Mouse (Mus musculus) kidney, embryonic 14.5 days (tissue): Measurements from ENCODE around the gene Pwwp2b. TPM values are rescaled to one million over a fixed set of nuclear protein-coding genes. Genes with fewer than 3 reads are reported as not detected.

ENCODE experiments used
- ATAC-seq: fragments of 200-750 bp; cut with Nextera tagmentation; 2 replicates; pipeline ENCODE4 v1.8.0; 2017; ENCODE audit warnings: moderate number of reproducible peaks, mild to moderate bottlenecking, moderate TSS enrichment, moderate library complexity; ENCODE audit not compliant: low FRiP score, low TSS enrichment
- H3K27ac ChIP-seq: fragments of 300-500 bp; sonication (generic); 2 replicates; pipeline ENCODE4 v1.5.1; 2014; ENCODE audit warnings: low read depth, mild to moderate bottlenecking, low read length, moderate library complexity, mixed read lengths
- H3K27me3 ChIP-seq: fragments of 300-500 bp; sonication (generic); 2 replicates; pipeline ENCODE4 v1.6.1; 2014; ENCODE audit warnings: mild to moderate bottlenecking, low read length; ENCODE audit not compliant: control insufficient read depth, insufficient read depth
- H3K36me3 ChIP-seq: fragments of 300-500 bp; sonication (generic); 2 replicates; pipeline ENCODE4 v1.6.1; 2014; ENCODE audit warnings: low read length, mixed read lengths; ENCODE audit not compliant: control insufficient read depth, insufficient read depth
- H3K4me1 ChIP-seq: fragments of 300-500 bp; sonication (generic); 2 replicates; pipeline ENCODE4 v1.6.1; 2014; ENCODE audit warnings: low read length, mixed read lengths; ENCODE audit not compliant: control insufficient read depth, insufficient read depth
- H3K4me2 ChIP-seq: fragments of 300-500 bp; sonication (generic); replicated peaks from 2 replicates; pipeline ENCODE4 v1.6.1; 2014; ENCODE audit warnings: low read depth, mild to moderate bottlenecking, low read length
- H3K4me3 ChIP-seq: fragments of 300-500 bp; sonication (generic); 2 replicates; pipeline ENCODE4 v1.5.1; 2014; ENCODE audit warnings: mild to moderate bottlenecking, low read length
- H3K9ac ChIP-seq: fragments of 300-500 bp; sonication (generic); 2 replicates; pipeline ENCODE4 v1.6.1; 2014; ENCODE audit warnings: low read depth, mild to moderate bottlenecking, low read length, moderate library complexity
- H3K9me3 ChIP-seq: fragments of 300-500 bp; sonication (generic); 2 replicates; pipeline ENCODE4 v1.6.1; 2016; ENCODE audit warnings: low read length; ENCODE audit not compliant: control insufficient read depth
- WGBS: fragments of 180-500 bp; shearing (Covaris S2); extraction: QIAGEN DNeasy Blood & Tissue Kit; methylation state at CpG from one replicate; pipeline ENCODE4 v1.1.7; 2014; 5-methylcytosine and 5-hydroxymethylcytosine counted together
- polyA plus RNA-seq: library from polyadenylated mRNA; unstranded; fragments of >200 nt; fragmentation: Nextera tagmentation; extraction: Ambion mirVana; gene quantifications from 2 replicates; pipeline ENCODE4 v1.2.1, GENCODE M21; 2014

Pwwp2b gene
- polyA plus RNA-seq, result 5.3 and 7.3 TPM in 2 replicates

DNA sequence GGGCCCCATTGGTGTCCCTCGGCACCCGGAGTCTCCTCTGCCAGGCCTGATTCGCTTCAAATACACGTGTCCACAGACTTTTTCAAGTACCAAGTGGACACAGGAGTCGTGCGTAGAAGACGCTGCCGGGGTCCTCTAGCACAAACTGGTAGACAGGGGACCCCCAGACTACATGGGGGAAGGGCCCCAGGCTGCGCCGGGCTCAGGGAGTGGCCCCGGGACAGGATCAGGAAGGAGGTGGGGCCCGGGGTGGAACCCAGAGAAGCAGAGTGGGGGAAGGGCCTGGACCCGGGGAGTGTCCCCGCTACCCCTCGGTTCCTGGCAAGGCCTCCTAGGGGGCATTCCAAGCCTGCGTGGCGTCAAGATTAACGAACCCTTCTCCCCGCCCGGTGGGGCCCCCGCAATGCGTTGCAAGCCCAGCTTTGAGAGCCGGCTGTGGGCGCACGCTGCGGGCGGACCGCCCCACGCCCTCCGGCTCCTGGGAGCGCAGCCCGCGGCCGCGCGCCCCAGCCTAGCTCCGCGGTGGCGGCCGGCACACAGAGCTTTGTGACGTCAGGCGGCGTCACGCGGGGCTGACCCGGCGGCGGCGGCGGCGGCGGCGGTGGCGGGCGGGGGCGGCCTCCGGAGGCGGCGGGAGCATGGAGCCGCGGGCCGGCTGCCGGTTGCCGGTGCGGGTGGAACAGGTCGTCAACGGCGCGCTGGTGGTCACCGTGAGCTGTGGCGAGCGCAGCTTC, at the start of gene Pwwp2b:
Pwwp2b (plus strand) TSS at position 602 of the 734 bp plus-strand sequence.
- no peaks in the 10 kb centered on the region for H3K9me3 ChIP-seq

DNA sequence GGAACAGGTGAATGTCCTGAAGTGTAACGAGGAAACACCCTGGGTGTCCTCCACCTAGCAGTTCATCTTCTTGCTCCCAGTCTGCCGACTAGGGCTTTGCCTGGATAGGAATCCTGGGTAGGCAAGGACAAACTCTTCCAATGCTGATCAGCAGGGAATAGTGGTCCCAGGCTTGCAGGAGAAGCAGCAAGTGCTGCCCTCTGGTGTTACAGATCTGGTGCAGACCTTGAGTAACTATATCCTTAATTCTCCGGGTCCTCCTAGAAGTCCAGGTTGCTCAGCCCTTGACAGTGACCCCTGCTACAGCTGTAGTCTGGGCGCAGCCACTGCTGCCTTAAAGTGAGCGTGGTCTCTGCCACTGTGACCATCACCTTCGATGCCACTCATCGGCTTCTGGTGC, 48.2 kb upstream of the Pwwp2b start:
- Histone ChIP-seq H3K4me1 (no peaks in the 10 kb centered on the region), H3K9ac (no peak overlapping the region), H3K27ac (no peak overlapping the region), H3K9me3 (no peaks in the 10 kb centered on the region), H3K36me3 (no peaks in the 10 kb centered on the region), H3K27me3 (no peaks in the 10 kb centered on the region; the same call in 1 of the 2 replicates), H3K4me3 (no peak overlapping the region), H3K4me2 (no peak overlapping the region)
- peak; percentile 52 for ATAC-seq
- WGBS, result 29% methylated on average over 7 of the region's 7 CpGs

More for the DNA sequence above, at the start of gene Pwwp2b:
- Histone ChIP-seq H3K27me3 (peaks cover 4% of the 10 kb centered on the region), H3K4me3 (peak within 1 kb of the TSS; percentile 65), H3K27ac (peak within 1 kb of the TSS; percentile 63), H3K36me3 (no peaks in the 10 kb centered on the region), H3K9ac (peak within 1 kb of the TSS; percentile 80), H3K4me1 (peaks cover 50% of the 10 kb centered on the region), H3K4me2 (peak within 1 kb of the TSS; percentile 96)
- ATAC-seq, result peak; percentile 80
- under 1% methylated on average over 70 of the region's 72 CpGs for WGBS

DNA sequence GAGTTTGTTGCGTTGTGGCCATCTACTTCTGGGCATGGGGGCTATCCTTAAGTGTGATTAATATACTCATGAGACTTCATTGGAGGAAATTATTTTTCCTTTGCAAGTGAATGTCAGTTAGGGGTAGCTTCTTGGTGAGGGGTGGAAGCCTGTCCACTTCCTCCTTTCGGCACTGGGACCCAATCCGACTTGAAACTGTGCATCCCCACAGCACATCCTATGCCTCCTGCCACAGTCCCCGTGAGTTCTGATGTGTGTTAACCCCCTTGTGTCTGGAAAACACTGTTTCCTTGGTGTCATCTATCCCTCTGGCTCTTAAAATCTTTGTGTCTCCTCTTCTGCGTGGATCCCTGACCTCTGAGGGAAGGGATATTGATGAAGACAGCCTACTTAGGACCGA, 47.1 kb upstream of the Pwwp2b start:
- no peaks in the 10 kb centered on the region for H3K36me3 ChIP-seq
- WGBS, result 63% methylated on average over 6 of the region's 6 CpGs

DNA sequence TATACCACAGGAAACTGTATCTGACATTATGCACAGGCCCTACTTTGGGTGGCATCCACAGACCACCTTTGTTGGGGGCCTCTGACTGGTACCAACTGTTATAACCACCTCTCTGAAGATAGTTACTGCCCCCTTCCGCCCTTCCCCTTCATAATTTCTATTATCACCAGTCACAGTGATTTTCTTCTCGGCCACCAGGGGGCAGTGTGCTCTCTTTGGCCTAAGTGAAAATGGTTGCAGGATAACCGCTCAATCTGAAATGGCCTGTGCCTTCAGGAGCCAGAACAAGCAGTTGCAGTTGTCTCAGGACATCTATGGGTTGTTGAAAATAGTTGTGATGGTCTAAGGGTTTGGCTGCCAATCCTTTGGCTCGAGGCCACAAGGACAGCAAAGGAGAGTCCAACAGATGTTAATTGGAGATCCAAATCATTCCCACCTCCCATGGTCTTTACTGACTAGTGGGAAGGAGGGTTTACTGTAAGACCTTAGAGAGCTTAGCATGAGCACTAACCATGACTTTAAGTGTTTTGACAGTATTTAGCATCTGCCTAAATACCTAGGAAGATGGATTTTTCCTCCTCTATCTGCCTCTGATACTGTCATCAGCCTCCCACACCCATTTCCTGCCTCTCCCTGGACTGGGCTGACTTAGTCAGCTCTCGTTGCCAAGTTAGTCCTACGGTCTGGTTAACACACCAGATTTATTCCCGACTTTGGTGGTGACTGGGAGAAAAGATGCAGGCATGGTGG, 40.1 kb upstream of the Pwwp2b start:
- H3K36me3 ChIP-seq, result no peaks in the 10 kb centered on the region
- no peaks in the 10 kb centered on the region for H3K27me3 ChIP-seq
- H3K9ac ChIP-seq, result no peak overlapping the region
- no peak overlapping the region for H3K4me3 ChIP-seq
- no peaks in the 10 kb centered on the region for H3K9me3 ChIP-seq
- H3K27ac ChIP-seq, result no peak overlapping the region
- 11% methylated on average over 7 of the region's 7 CpGs for WGBS
- no peak for ATAC-seq
- peaks cover 9% of the 10 kb centered on the region; the same call in 1 of the 2 replicates for H3K4me1 ChIP-seq
- H3K4me2 ChIP-seq, result no peak overlapping the region

More for the DNA sequence above, 47.1 kb upstream of the Pwwp2b start:
- Histone ChIP-seq H3K9ac (no peak overlapping the region), H3K27ac (no peak overlapping the region), H3K4me1 (no peaks in the 10 kb centered on the region), H3K4me3 (no peak overlapping the region), H3K9me3 (no peaks in the 10 kb centered on the region), H3K4me2 (no peak overlapping the region), H3K27me3 (no peaks in the 10 kb centered on the region; the same call in 1 of the 2 replicates)
- no peak for ATAC-seq

DNA sequence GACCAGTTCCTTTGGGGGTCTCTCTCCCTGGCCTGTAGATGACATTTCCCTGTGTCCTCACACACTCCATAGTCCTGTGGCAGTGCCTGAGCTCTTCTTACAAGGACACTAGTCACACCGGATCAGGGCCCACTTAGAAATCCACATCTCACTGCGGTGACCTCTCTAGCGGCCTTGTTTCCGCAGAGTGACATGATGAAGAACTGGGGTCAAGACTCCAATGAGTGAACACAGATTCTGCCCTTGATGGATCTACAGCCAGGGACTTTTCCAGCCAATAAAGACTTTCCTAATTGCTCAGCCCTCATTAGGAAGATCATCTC, 39.5 kb upstream of the Pwwp2b start:
- WGBS, result 39% methylated on average over 4 of the region's 4 CpGs

DNA sequence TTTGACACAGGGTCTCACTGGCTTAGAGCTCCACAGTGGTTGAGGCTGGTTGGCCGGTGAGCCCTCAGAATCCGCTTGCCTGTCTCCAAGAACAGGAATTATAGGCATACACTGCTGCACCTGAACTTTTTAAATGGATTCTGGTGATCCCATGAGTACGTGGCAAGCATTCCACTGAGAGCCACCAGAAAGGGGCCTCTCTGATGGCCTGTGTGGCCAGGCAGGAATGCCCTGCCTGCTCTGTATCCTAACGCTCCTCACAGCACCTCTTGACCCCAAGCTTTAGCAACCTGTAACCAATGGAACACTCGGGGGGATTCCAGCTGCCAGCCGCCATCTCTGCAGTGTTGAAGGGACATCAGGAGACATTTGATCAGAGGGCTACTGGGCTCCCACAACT, 36.5 kb upstream of the Pwwp2b start:
- ATAC-seq, result no peak
- Histone ChIP-seq H3K4me3 (no peak overlapping the region), H3K27me3 (no peaks in the 10 kb centered on the region), H3K36me3 (no peaks in the 10 kb centered on the region), H3K27ac (no peak overlapping the region), H3K4me2 (no peak overlapping the region), H3K9me3 (no peaks in the 10 kb centered on the region), H3K4me1 (peaks cover 16% of the 10 kb centered on the region; the same call in 1 of the 2 replicates), H3K9ac (no peak overlapping the region; the same call in 1 of the 2 replicates)
- 81% methylated on average over 6 of the region's 6 CpGs for WGBS

More for the DNA sequence above, 39.5 kb upstream of the Pwwp2b start:
- no peak overlapping the region for H3K4me3 ChIP-seq
- H3K27ac ChIP-seq, result no peak overlapping the region
- no peaks in the 10 kb centered on the region for H3K36me3 ChIP-seq
- no peak for ATAC-seq
- no peak overlapping the region for H3K9ac ChIP-seq
- H3K9me3 ChIP-seq, result no peaks in the 10 kb centered on the region
- peaks cover 12% of the 10 kb centered on the region; the same call in 1 of the 2 replicates for H3K4me1 ChIP-seq
- no peaks in the 10 kb centered on the region for H3K27me3 ChIP-seq
- no peak overlapping the region for H3K4me2 ChIP-seq

DNA sequence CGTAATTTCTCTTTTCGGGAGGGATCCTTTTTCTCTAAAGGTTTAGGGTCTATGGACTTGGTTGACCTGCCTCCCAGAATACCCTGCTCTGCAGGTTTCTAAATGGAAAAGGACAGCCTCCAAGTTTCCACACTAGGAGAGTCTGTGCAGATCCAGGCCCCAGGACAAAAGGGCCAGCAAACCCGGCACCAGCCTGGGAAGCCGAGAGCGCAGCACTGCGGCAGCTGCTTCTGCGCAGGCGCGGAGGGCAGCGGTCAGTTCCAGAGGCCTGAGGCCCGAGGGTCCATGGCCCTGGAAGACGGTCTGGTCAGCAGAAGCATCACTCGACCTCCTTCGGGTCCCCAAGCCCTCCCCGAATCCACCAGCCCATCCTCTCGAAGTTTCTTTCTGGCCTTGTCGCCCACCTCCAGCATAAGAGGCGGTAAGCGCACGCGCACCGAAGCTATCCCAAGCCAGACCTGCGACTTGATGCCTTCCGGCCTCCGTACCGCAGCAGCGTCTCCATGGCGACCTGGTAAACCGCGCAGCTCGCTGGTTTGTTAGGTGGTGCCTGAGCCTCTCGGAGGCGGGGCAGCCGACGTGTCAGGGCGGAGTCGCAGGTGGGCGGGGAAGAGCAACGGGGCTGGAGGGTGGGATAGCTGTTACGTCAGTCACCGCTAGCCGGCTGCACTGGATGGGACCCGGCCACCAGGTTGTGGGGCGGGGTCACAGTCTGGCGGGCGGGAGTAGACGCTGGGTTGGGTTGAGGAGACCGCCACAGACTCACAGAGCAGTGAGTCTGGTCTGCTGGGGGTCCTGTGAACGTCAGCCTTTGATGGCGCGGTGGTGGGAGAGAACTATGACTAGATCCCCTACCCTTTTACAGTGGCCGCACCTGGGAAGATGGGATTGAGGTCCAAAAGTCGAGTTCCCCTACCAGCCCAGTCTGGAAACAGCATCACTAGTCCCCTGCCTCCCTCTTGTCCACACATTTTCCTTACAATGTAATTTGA, 35.2 kb upstream of the Pwwp2b start, which contains the start of the genes Lrrc27 and Stk32c:
Lrrc27 (plus strand) TSS at position 235 of the 992 bp plus-strand sequence.
Stk32c (minus strand) TSS at position 554 of the 992 bp plus-strand sequence.
- WGBS, result 2% methylated on average over 53 of the region's 53 CpGs
- Histone ChIP-seq H3K36me3 (no peaks in the 10 kb centered on the region), H3K4me1 (peaks cover 16% of the 10 kb centered on the region; the same call in 1 of the 2 replicates), H3K27ac (peak within 1 kb of the TSS; percentile 83), H3K27me3 (no peaks in the 10 kb centered on the region), H3K4me2 (peak within 1 kb of the TSS; percentile 65), H3K9me3 (no peaks in the 10 kb centered on the region), H3K4me3 (peak within 1 kb of the TSS; percentile 57), H3K9ac (peak within 1 kb of the TSS; percentile 74)
- ATAC-seq, result peak; percentile 98

DNA sequence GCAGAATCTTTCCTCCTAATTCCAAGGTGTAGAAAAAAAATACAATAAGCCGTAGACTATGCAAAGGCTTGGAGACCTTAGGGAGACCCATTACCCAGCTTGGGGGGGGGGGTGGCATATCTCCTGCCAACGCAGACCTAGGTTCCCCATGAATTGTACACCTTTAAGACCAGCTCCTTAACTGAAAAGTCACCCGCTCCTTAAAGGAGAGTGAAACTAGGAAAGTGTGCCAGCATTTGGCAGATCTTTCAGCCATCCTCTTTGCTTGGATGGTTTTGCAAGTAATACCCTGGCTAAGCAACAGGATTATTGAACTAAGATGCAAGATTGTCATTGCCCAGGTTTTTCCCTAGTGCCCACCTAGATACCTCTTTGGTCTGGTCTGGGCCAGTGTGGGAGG, 34.5 kb upstream of the Pwwp2b start:
- Histone ChIP-seq H3K4me3 (peak overlapping the region; percentile 57), H3K36me3 (no peaks in the 10 kb centered on the region), H3K4me2 (peak overlapping the region; percentile 65), H3K27ac (no peak overlapping the region), H3K27me3 (no peaks in the 10 kb centered on the region), H3K9ac (peak overlapping the region; percentile 56; the same call in 1 of the 2 replicates), H3K9me3 (no peaks in the 10 kb centered on the region), H3K4me1 (peaks cover 12% of the 10 kb centered on the region; the same call in 1 of the 2 replicates)
- 63% methylated on average over 3 of the region's 3 CpGs for WGBS
- ATAC-seq, result no peak
